Mouse (Mus musculus) duodenum, adult 2 months (tissue): Measurements from ENCODE around the gene Ppm1l. TPM values are rescaled to one million over a fixed set of nuclear protein-coding genes. Genes with fewer than 3 reads are reported as not detected.

Source experiments
- polyA plus RNA-seq: library from polyadenylated mRNA; depleted of rRNA; stranded (reverse); fragments of >200 nt; gene quantifications from 2 replicates; pipeline ENCODE4 v1.2.3, GENCODE M21; 2012; ENCODE audit warnings: low replicate concordance; rRNA removed

The Ppm1l gene
- polyA plus RNA-seq: 0.70 and 1.5 TPM in 2 replicates

DNA sequence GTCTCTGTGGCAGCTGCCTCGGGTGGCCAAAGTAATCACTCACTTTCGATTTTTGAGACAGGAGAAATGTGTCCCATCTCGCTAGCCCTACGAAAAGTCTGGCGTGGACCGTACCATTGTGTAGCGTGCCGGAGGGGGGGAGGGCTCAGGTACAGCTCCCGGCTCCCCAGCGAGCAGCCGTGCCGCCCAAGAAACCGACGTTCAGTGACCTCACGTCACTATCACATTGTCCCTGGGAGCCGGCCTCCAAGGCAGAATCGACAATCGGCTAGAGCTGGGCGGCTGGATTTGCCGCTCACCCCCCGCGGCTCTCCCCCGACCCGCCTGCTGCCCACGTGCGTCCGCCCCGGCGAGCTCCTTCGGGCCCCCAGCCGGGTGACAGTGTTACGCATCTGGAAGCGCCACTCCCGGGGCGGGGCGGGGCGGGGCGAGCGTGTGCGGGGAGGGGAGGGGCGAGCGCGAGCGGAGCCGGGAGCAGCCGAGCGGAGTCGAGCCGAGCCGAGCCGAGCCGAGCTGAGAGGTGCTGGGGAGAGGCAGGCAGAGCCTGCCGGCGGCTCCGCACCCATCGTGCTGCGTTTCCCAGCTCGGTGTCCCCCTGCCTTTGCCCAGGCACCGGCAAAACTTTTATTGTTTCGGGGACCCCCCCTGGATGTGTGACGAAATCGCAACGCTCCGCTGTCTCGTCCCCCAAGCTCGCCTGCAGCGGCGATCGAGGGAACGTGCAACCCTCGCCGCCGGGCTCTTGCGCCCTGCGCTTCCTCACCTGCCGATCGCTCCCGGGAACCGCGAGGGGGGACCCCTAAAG is at the start of gene Ppm1l:
Gene Ppm1l (plus strand): TSS at position 471 of the 805 bp plus-strand sequence.

DNA sequence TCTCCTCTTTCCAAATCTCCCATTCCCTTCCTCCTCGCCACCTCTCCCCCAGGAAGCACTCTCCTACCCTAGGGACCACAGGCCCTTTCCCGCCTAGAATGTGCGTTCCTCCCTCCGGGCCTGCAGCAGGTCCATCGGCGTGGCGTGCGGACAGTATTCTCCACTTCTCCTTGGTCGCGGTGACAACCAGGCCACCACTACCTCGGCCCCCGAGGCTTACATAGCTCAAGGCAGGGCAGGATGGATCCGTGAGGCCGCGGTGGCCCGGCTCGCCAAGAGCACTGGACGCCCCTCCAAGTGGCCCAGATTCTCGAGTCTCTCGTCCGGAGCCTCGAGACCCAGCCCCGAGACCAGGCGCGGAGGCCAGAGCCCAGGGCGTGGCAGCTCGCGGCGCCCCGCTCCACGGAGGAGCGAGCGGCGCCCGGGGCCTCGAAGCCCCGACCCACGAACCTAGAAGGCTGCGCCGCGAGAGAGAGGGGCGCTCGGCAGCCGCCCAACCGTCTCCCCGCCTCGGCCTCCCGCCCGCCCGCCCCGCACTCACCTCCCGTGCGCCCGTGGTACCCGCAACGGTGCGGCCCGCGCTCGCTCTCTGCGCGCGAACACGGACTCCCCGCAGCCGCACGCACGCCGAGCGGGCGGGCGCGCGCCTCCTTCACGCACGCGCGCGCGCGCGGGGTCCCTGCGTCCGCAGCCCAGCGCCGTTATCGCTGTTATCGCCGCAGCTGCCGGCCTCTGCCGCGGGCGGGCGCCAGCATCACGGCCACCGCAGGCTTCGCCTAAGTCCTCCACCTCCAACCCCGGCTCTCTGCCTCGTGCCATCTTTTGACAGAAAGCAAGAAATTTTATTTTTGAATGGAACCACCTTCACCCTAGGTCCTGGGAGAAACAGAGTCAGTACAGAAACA is 281.9 kb downstream of the Ppm1l start, which contains the start of gene B3galnt1:
Gene B3galnt1 (minus strand): TSS at position 700 of the 905 bp plus-strand sequence.

Other genes starting within 250 kb of the Ppm1l start
- 2.3 and 2.6 TPM in 2 replicates for gene Kpna4, start 189.7 kb upstream of the Ppm1l start, polyA plus RNA-seq
- 0.77 and 0.83 TPM in 2 replicates for gene Arl14, start 94.4 kb upstream of the Ppm1l start, polyA plus RNA-seq